Mouse (Mus musculus): ENCODE results near the gene Bmi1. TPM values are rescaled to one million over a fixed set of nuclear protein-coding genes. Genes with fewer than 3 reads are reported as not detected.

Bmi1 gene
- polyA plus RNA-seq, 1 experiment from 2014 or later, result 34.8 TPM

GRCm38 (mm10) chr2:18692031-18692430 is 15.2 kb downstream of the Bmi1 start:
- H3K9ac ChIP-seq (replicated peaks; ENCODE audit: low read depth, low read length), result no peak overlapping the region
- no peak overlapping the region for H3K4me2 ChIP-seq (ENCODE audit: low read length)
- H3K27ac ChIP-seq (ENCODE audit: low read length), result no peak overlapping the region
- H3K27me3 ChIP-seq (replicated peaks; ENCODE audit: control insufficient read depth, insufficient read depth, low read length), result peaks cover 33% of the 10 kb centered on the region
- no peak for ATAC-seq
- peaks cover 35% of the 10 kb centered on the region for H3K4me1 ChIP-seq (replicated peaks; ENCODE audit: control insufficient read depth, insufficient read depth, low read length)
- H3K36me3 ChIP-seq (ENCODE audit: control insufficient read depth, insufficient read depth), result no peaks in the 10 kb centered on the region
- no peaks in the 10 kb centered on the region for H3K9me3 ChIP-seq (ENCODE audit: control insufficient read depth, low read length)
- no peak overlapping the region for H3K4me3 ChIP-seq (replicated peaks; ENCODE audit: low read length)

- ATAC-seq, result no peak
- H3K9ac ChIP-seq (replicated peaks; ENCODE audit: low read depth, low read length), result no peak overlapping the region
- H3K9me3 ChIP-seq (ENCODE audit: control insufficient read depth, low read length), result no peaks in the 10 kb centered on the region
- H3K27me3 ChIP-seq (replicated peaks; ENCODE audit: control insufficient read depth, insufficient read depth, low read length), result peaks cover 28% of the 10 kb centered on the region
- H3K4me3 ChIP-seq (replicated peaks; ENCODE audit: low read length), result no peak overlapping the region
- H3K4me2 ChIP-seq (ENCODE audit: low read length), result no peak overlapping the region
- 5% methylated on average over 1 of the region's 1 CpGs for WGBS
- no peak overlapping the region for H3K27ac ChIP-seq (ENCODE audit: low read length)
- H3K4me1 ChIP-seq (replicated peaks; ENCODE audit: control insufficient read depth, insufficient read depth, low read length), result peaks cover 35% of the 10 kb centered on the region
- H3K36me3 ChIP-seq (ENCODE audit: control insufficient read depth, insufficient read depth), result no peaks in the 10 kb centered on the region
These were observed 15.7 kb downstream of the Bmi1 start for GRCm38 (mm10) chr2:18692548-18692947.

GRCm38 (mm10) chr2:18693491-18693870 is 16.7 kb downstream of the Bmi1 start:
- Histone ChIP-seq H3K9me3 (ENCODE audit: control insufficient read depth, low read length) (no peaks in the 10 kb centered on the region), H3K4me3 (replicated peaks; ENCODE audit: low read length) (peak overlapping the region; percentile 51), H3K36me3 (ENCODE audit: control insufficient read depth, insufficient read depth) (no peaks in the 10 kb centered on the region), H3K4me1 (replicated peaks; ENCODE audit: control insufficient read depth, insufficient read depth, low read length) (peaks cover 36% of the 10 kb centered on the region), H3K27ac (ENCODE audit: low read length) (no peak overlapping the region), H3K9ac (replicated peaks; ENCODE audit: low read depth, low read length) (no peak overlapping the region), H3K27me3 (replicated peaks; ENCODE audit: control insufficient read depth, insufficient read depth, low read length) (peaks cover 27% of the 10 kb centered on the region), H3K4me2 (ENCODE audit: low read length) (peak overlapping the region; percentile 96)
- WGBS, result under 1% methylated on average over 5 of the region's 5 CpGs
- ATAC-seq, result no peak

GRCm38 (mm10) chr2:18693871-18694610 is 17.2 kb downstream of the Bmi1 start, which contains the start of gene Spag6:
Gene Spag6, plus strand, starts transcription at chr2:18694032.
- WGBS, result under 1% methylated on average over 46 of the region's 61 CpGs
- peaks cover 37% of the 10 kb centered on the region for H3K4me1 ChIP-seq (replicated peaks; ENCODE audit: control insufficient read depth, insufficient read depth, low read length)
- H3K4me3 ChIP-seq (replicated peaks; ENCODE audit: low read length), result peak within 1 kb of the TSS; percentile 51
- peak within 1 kb of the TSS; percentile 66 for H3K9ac ChIP-seq (replicated peaks; ENCODE audit: low read depth, low read length)
- peaks cover 31% of the 10 kb centered on the region for H3K27me3 ChIP-seq (replicated peaks; ENCODE audit: control insufficient read depth, insufficient read depth, low read length)
- H3K36me3 ChIP-seq (ENCODE audit: control insufficient read depth, insufficient read depth), result no peaks in the 10 kb centered on the region
- H3K4me2 ChIP-seq (ENCODE audit: low read length), result peak within 1 kb of the TSS; percentile 96
- H3K9me3 ChIP-seq (ENCODE audit: control insufficient read depth, low read length), result no peaks in the 10 kb centered on the region
- peak; percentile 74 for ATAC-seq
- H3K27ac ChIP-seq (ENCODE audit: low read length), result 0 out of 2 replicates have a peak within 1 kb of the TSS, but pooled peaks have one; percentile 25

GRCm38 (mm10) chr2:18694611-18694950 is 17.8 kb downstream of the Bmi1 start:
- peaks cover 34% of the 10 kb centered on the region for H3K27me3 ChIP-seq (replicated peaks; ENCODE audit: control insufficient read depth, insufficient read depth, low read length)
- 2% methylated on average over 19 of the region's 20 CpGs for WGBS

GRCm38 (mm10) chr2:18695163-18695562 is 18.3 kb downstream of the Bmi1 start:
- ATAC-seq, result no peak

More at GRCm38 (mm10) chr2:18694611-18694950, 17.8 kb downstream of the Bmi1 start:
- peak overlapping the region; percentile 51 for H3K4me3 ChIP-seq (replicated peaks; ENCODE audit: low read length)
- no peaks in the 10 kb centered on the region for H3K9me3 ChIP-seq (ENCODE audit: control insufficient read depth, low read length)
- peaks cover 35% of the 10 kb centered on the region for H3K4me1 ChIP-seq (replicated peaks; ENCODE audit: control insufficient read depth, insufficient read depth, low read length)
- no peak overlapping the region for H3K27ac ChIP-seq (ENCODE audit: low read length)
- ATAC-seq, result peak; percentile 1; the same call in 1 of the 2 replicates
- peak overlapping the region; percentile 66 for H3K9ac ChIP-seq (replicated peaks; ENCODE audit: low read depth, low read length)
- H3K36me3 ChIP-seq (ENCODE audit: control insufficient read depth, insufficient read depth), result no peaks in the 10 kb centered on the region
- H3K4me2 ChIP-seq (ENCODE audit: low read length), result peak overlapping the region; percentile 96

GRCm38 (mm10) chr2:18695629-18696150 is 18.9 kb downstream of the Bmi1 start:
- WGBS, result 4% methylated on average over 7 of the region's 7 CpGs
- H3K4me2 ChIP-seq (ENCODE audit: low read length), result no peak overlapping the region
- no peak overlapping the region for H3K9ac ChIP-seq (replicated peaks; ENCODE audit: low read depth, low read length)
- no peak for ATAC-seq
- peaks cover 38% of the 10 kb centered on the region for H3K27me3 ChIP-seq (replicated peaks; ENCODE audit: control insufficient read depth, insufficient read depth, low read length)
- peaks cover 24% of the 10 kb centered on the region for H3K4me1 ChIP-seq (replicated peaks; ENCODE audit: control insufficient read depth, insufficient read depth, low read length)
- no peaks in the 10 kb centered on the region for H3K9me3 ChIP-seq (ENCODE audit: control insufficient read depth, low read length)
- H3K4me3 ChIP-seq (replicated peaks; ENCODE audit: low read length), result no peak overlapping the region
- no peak overlapping the region for H3K27ac ChIP-seq (ENCODE audit: low read length)
- no peaks in the 10 kb centered on the region for H3K36me3 ChIP-seq (ENCODE audit: control insufficient read depth, insufficient read depth)

More at GRCm38 (mm10) chr2:18695163-18695562, 18.3 kb downstream of the Bmi1 start:
- Histone ChIP-seq H3K4me1 (replicated peaks; ENCODE audit: control insufficient read depth, insufficient read depth, low read length) (peaks cover 29% of the 10 kb centered on the region), H3K27ac (ENCODE audit: low read length) (no peak overlapping the region), H3K9ac (replicated peaks; ENCODE audit: low read depth, low read length) (no peak overlapping the region), H3K4me3 (replicated peaks; ENCODE audit: low read length) (no peak overlapping the region), H3K9me3 (ENCODE audit: control insufficient read depth, low read length) (no peaks in the 10 kb centered on the region), H3K4me2 (ENCODE audit: low read length) (no peak overlapping the region), H3K27me3 (replicated peaks; ENCODE audit: control insufficient read depth, insufficient read depth, low read length) (peaks cover 38% of the 10 kb centered on the region), H3K36me3 (ENCODE audit: control insufficient read depth, insufficient read depth) (no peaks in the 10 kb centered on the region)
- 5% methylated on average over 8 of the region's 8 CpGs for WGBS

- Histone ChIP-seq H3K4me1 (replicated peaks; ENCODE audit: control insufficient read depth, insufficient read depth, low read length) (peaks cover 24% of the 10 kb centered on the region), H3K27ac (ENCODE audit: low read length) (no peak overlapping the region), H3K27me3 (replicated peaks; ENCODE audit: control insufficient read depth, insufficient read depth, low read length) (peaks cover 40% of the 10 kb centered on the region), H3K9ac (replicated peaks; ENCODE audit: low read depth, low read length) (no peak overlapping the region), H3K4me2 (ENCODE audit: low read length) (no peak overlapping the region), H3K9me3 (ENCODE audit: control insufficient read depth, low read length) (no peaks in the 10 kb centered on the region), H3K4me3 (replicated peaks; ENCODE audit: low read length) (no peak overlapping the region), H3K36me3 (ENCODE audit: control insufficient read depth, insufficient read depth) (no peaks in the 10 kb centered on the region)
- WGBS, result under 1% methylated on average over 4 of the region's 4 CpGs
- no peak for ATAC-seq
These were observed 20.9 kb downstream of the Bmi1 start for GRCm38 (mm10) chr2:18697591-18698244.

- Histone ChIP-seq H3K27me3 (replicated peaks; ENCODE audit: control insufficient read depth, insufficient read depth, low read length) (peaks cover 39% of the 10 kb centered on the region), H3K9ac (replicated peaks; ENCODE audit: low read depth, low read length) (no peak overlapping the region), H3K9me3 (ENCODE audit: control insufficient read depth, low read length) (no peaks in the 10 kb centered on the region), H3K27ac (ENCODE audit: low read length) (no peak overlapping the region), H3K36me3 (ENCODE audit: control insufficient read depth, insufficient read depth) (no peaks in the 10 kb centered on the region), H3K4me1 (replicated peaks; ENCODE audit: control insufficient read depth, insufficient read depth, low read length) (peaks cover 21% of the 10 kb centered on the region), H3K4me2 (ENCODE audit: low read length) (peak overlapping the region; percentile 16; the same call in 1 of the 2 replicates), H3K4me3 (replicated peaks; ENCODE audit: low read length) (peak overlapping the region; percentile 1; the same call in 1 of the 2 replicates)
- 0 out of 2 replicates have a peak, but pooled peaks have one; percentile 11 for ATAC-seq
- under 1% methylated on average over 56 of the region's 56 CpGs for WGBS
These were observed 22.0 kb downstream of the Bmi1 start for GRCm38 (mm10) chr2:18698663-18699385.

Data from forebrain, embryonic 16.5 days (tissue).